Mouse (Mus musculus) lung, postnatal 0 days (tissue): ENCODE data around the gene Zfp382.

ENCODE experiments used
- CTCF ChIP-seq: IDR thresholded peaks from 2 replicates; pipeline ENCODE4 v1.5.1; 2016; ENCODE audit warnings: antibody characterized with exemption, mild to moderate bottlenecking
- EP300 ChIP-seq: IDR thresholded peaks from 2 replicates; pipeline ENCODE4 v1.6.1; 2016; ENCODE audit warnings: antibody characterized with exemption, mild to moderate bottlenecking, control low read depth

- no peak for TF ChIP-seq CTCF
- TF ChIP-seq EP300, result no peak
Measured at GRCm38 (mm10) chr7:30168914-30169582, 47.3 kb downstream of the Zfp382 start.
